Mouse (Mus musculus) embryonic facial prominence, embryonic 11.5 days (tissue): ENCODE data around the gene Shisal2a. TPM values are rescaled to one million over a fixed set of nuclear protein-coding genes. Genes with fewer than 3 reads are reported as not detected.

Experiments
- ATAC-seq: fragments of 200-750 bp; cut with Nextera tagmentation; replicated peaks from 2 replicates; pipeline ENCODE4 v1.8.0; 2017; ENCODE audit warnings: low read depth; ENCODE audit not compliant: insufficient number of reproducible peaks, low FRiP score, low TSS enrichment
- DNase-seq: peaks from one replicate; pipeline ENCODE4 v3.0.0-alpha.2; 2015; ENCODE audit warnings: low spot score
- H3K27ac ChIP-seq: fragments of 300-500 bp; sonication (generic); replicated peaks from 2 replicates; pipeline ENCODE4 v1.5.1; 2014; ENCODE audit warnings: mild to moderate bottlenecking, low read depth, low read length, control low read depth
- H3K27me3 ChIP-seq: fragments of 300-500 bp; sonication (generic); 2 replicates; pipeline ENCODE4 v1.6.1; 2014; ENCODE audit warnings: mild to moderate bottlenecking, low read length, moderate library complexity, mixed read lengths; ENCODE audit not compliant: control insufficient read depth, insufficient read depth
- H3K36me3 ChIP-seq: fragments of 300-500 bp; sonication (generic); replicated peaks from 2 replicates; pipeline ENCODE4 v1.6.1; 2014; ENCODE audit warnings: low read depth, mild to moderate bottlenecking, low read length, moderate library complexity, mixed read lengths; ENCODE audit not compliant: control insufficient read depth, insufficient read depth
- H3K4me1 ChIP-seq: fragments of 300-500 bp; sonication (generic); 2 replicates; pipeline ENCODE4 v1.6.1; 2014; ENCODE audit warnings: low read length, mixed read lengths; ENCODE audit not compliant: control insufficient read depth, insufficient read depth
- H3K4me2 ChIP-seq: fragments of 300-500 bp; sonication (generic); 2 replicates; pipeline ENCODE4 v1.6.1; 2014; ENCODE audit warnings: low read depth, mild to moderate bottlenecking, control low read depth, low read length, moderate library complexity
- H3K4me3 ChIP-seq: fragments of 300-500 bp; sonication (generic); 2 replicates; pipeline ENCODE4 v1.5.1; 2014; ENCODE audit warnings: low read depth, low read length, control low read depth
- H3K9ac ChIP-seq: fragments of 300-500 bp; sonication (generic); replicated peaks from 2 replicates; pipeline ENCODE4 v1.6.1; 2014; ENCODE audit warnings: mild to moderate bottlenecking, control low read depth, low read length
- H3K9me3 ChIP-seq: fragments of 300-500 bp; sonication (generic); replicated peaks from 2 replicates; pipeline ENCODE4 v1.6.1; 2016; ENCODE audit warnings: mild to moderate bottlenecking, low read length, inconsistent platforms, mixed read lengths; ENCODE audit not compliant: control insufficient read depth
- WGBS: fragments of 180-500 bp; shearing (Covaris S2); extraction: QIAGEN DNeasy Blood & Tissue Kit; methylation state at CpG from one replicate; pipeline ENCODE4 v1.1.7; 2014; 5-methylcytosine and 5-hydroxymethylcytosine counted together
- polyA plus RNA-seq: library from polyadenylated mRNA; unstranded; fragments of >200 nt; fragmentation: Nextera tagmentation; extraction: Ambion mirVana; gene quantifications from 2 replicates; pipeline ENCODE4 v1.2.1, GENCODE M21; 2014

Shisal2a gene
- polyA plus RNA-seq = 8.5 and 10.2 TPM in 2 replicates

DNA sequence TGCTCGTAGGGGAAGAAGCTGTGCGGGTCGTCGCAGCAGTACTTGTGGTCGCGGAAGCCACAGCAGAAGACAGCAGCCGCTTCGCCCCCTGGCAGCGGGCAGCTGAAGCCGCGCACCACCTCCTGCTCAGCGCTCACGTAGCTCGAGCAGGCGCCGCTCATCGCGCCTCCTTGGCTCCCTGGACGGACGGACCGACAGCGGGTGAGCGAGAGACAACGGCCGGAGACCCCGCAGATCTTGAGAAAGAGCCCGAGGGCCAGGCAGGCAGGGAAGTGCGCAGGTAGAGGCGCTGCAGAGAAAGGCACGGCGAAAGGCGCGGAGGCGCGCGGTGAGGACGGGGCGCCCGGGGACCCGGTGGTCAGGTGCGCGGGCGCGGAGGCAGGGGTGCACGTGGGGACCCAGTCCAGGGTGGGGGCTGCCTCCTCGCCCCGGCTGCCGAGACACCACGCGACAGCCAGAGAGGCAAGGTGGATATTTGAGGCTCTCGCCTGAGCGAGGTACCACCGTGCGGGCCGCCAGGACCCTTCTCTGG lies at the start of gene Shisal2a:
Gene Shisal2a, minus strand, starts transcription at position 167 of the 532 bp plus-strand sequence.
- Histone ChIP-seq H3K27me3 (no peaks in the 10 kb centered on the region; the same call in 1 of the 2 replicates), H3K36me3 (no peaks in the 10 kb centered on the region), H3K9ac (peak within 1 kb of the TSS; percentile 83), H3K4me3 (peak within 1 kb of the TSS; percentile 51), H3K9me3 (no peaks in the 10 kb centered on the region), H3K4me2 (peak within 1 kb of the TSS; percentile 83), H3K27ac (no peak within 1 kb of the TSS), H3K4me1 (peaks cover 6% of the 10 kb centered on the region)
- WGBS = 3% methylated on average over 55 of the region's 55 CpGs
- DNase-seq = peak; percentile 37
- ATAC-seq = peak; percentile 26

DNA sequence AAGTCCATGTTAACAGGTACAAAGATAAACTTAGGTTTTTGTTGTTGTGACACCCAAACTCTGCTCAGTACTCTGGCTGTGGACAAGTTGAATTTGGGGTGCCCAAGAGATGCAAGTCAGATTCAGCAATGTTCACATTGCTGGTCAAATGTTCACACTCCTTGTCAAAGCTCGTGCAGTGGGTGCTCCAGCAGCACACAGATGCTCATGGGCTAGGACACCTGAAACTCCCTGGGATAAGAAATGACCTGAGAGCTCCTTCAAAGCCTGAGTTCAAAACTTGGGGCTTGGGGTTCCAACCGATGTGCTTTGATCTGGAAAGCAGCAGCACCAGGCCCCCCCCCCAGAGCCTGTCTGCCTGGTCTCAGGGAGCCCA lies 48.4 kb upstream of the Shisal2a start:
- Histone ChIP-seq H3K4me3 (no peak overlapping the region), H3K36me3 (no peaks in the 10 kb centered on the region), H3K9ac (no peak overlapping the region), H3K4me1 (peaks cover 16% of the 10 kb centered on the region), H3K4me2 (no peak overlapping the region), H3K9me3 (no peaks in the 10 kb centered on the region), H3K27me3 (no peaks in the 10 kb centered on the region), H3K27ac (peak overlapping the region; percentile 85)
- WGBS = 23% methylated on average over 2 of the region's 2 CpGs
- no peak for DNase-seq
- no peak for ATAC-seq

GRCm38 (mm10) chr4:108430656-108431560 lies 47.8 kb upstream of the Shisal2a start:
- Histone ChIP-seq H3K9me3 (no peaks in the 10 kb centered on the region), H3K27me3 (no peaks in the 10 kb centered on the region), H3K4me2 (no peak overlapping the region), H3K4me1 (peaks cover 16% of the 10 kb centered on the region), H3K4me3 (no peak overlapping the region), H3K27ac (peak overlapping the region; percentile 85), H3K36me3 (no peaks in the 10 kb centered on the region), H3K9ac (no peak overlapping the region; the same call in 1 of the 2 replicates)
- DNase-seq = peak; percentile 94
- 26% methylated on average over 4 of the region's 4 CpGs for WGBS
- peak; percentile 94 for ATAC-seq

DNA sequence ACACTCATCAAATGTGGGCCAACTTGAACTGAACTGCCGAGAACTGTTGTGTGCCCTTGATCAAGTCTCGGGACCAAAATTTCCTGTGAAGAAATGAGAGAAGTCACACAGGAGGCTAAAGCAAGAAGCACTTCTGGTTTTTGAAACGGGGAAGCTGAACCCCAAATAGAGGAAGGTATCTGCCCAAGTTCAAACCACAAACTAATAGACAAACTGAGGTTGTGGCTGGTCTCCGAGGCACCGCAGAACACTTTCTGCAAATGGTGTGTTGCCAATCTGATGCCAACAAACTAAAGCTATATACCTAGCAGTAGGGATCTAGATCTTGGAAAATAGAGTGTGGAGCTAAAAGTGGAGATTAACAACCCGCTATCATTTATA lies 45.2 kb upstream of the Shisal2a start:
- no peaks in the 10 kb centered on the region for H3K27me3 ChIP-seq
- H3K9ac ChIP-seq = no peak overlapping the region
- no peak overlapping the region for H3K4me3 ChIP-seq
- ATAC-seq = no peak
- peaks cover 13% of the 10 kb centered on the region for H3K4me1 ChIP-seq
- no peak overlapping the region for H3K4me2 ChIP-seq
- H3K27ac ChIP-seq = no peak overlapping the region
- DNase-seq = no peak
- H3K36me3 ChIP-seq = no peaks in the 10 kb centered on the region
- WGBS = 86% methylated on average over 6 of the region's 6 CpGs
- no peaks in the 10 kb centered on the region for H3K9me3 ChIP-seq

GRCm38 (mm10) chr4:108427719-108428340 lies 44.7 kb upstream of the Shisal2a start:
- H3K4me2 ChIP-seq = no peak overlapping the region
- no peak overlapping the region for H3K27ac ChIP-seq
- no peaks in the 10 kb centered on the region for H3K27me3 ChIP-seq
- H3K9ac ChIP-seq = no peak overlapping the region
- DNase-seq (no peak), ATAC-seq (no peak)
- no peaks in the 10 kb centered on the region for H3K9me3 ChIP-seq
- no peaks in the 10 kb centered on the region for H3K36me3 ChIP-seq
- H3K4me3 ChIP-seq = no peak overlapping the region
- H3K4me1 ChIP-seq = peaks cover 12% of the 10 kb centered on the region
- WGBS = 83% methylated on average over 11 of the region's 11 CpGs

GRCm38 (mm10) chr4:108424587-108424986 lies 41.4 kb upstream of the Shisal2a start:
- no peak overlapping the region for H3K27ac ChIP-seq
- H3K27me3 ChIP-seq = no peaks in the 10 kb centered on the region
- H3K4me2 ChIP-seq = no peak overlapping the region
- no peaks in the 10 kb centered on the region for H3K9me3 ChIP-seq
- H3K4me1 ChIP-seq = no peaks in the 10 kb centered on the region
- H3K4me3 ChIP-seq = no peak overlapping the region
- H3K36me3 ChIP-seq = no peaks in the 10 kb centered on the region
- ATAC-seq (no peak), DNase-seq (no peak)
- WGBS = 83% methylated on average over 2 of the region's 2 CpGs
- H3K9ac ChIP-seq = no peak overlapping the region

DNA sequence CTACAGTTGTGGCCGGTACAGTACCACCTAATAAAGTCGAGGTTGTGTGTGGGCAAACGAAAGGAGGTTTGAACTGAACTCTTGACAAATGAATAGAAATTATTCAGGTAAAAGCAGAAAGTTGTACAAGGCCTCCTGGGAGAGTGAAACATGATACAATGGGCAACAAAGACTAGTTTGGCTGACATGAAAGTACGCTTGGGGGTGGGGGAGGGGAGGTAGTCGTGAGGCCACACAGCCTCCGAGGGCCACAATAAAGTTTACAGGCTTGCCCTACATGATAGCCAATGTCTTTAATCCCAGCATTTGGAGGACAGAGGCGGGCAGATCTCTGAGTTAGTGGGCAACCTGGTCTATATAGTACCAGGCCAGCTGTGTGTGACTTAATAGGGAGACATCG lies 24.5 kb upstream of the Shisal2a start:
- Histone ChIP-seq H3K9me3 (no peaks in the 10 kb centered on the region), H3K9ac (no peak overlapping the region), H3K4me2 (no peak overlapping the region), H3K27ac (no peak overlapping the region), H3K36me3 (no peaks in the 10 kb centered on the region), H3K27me3 (no peaks in the 10 kb centered on the region), H3K4me1 (no peaks in the 10 kb centered on the region; the same call in 1 of the 2 replicates), H3K4me3 (no peak overlapping the region)
- ATAC-seq = no peak
- DNase-seq = peak; percentile 71
- 33% methylated on average over 8 of the region's 8 CpGs for WGBS
